In the genomic region with DNA sequence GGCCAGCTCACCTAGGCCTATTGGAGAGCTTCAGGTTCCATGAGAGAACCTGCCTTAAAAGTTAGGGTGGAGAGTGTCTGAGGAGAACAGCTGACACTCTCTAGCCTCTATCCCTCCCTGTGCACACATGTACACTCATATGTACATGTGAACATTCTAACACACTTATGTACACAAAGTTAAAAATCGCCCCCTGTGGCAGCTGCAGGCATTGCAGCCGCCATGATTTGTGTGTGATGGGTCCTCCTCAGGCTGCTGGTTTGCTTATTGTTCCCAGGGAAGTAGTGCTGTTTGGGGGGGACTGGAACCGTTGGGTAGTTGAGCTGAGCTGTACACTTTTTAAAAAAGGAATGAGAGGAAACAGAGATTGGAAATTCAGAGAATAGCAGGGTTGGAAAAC, we compare ENCODE assay signal across 8 mouse cellular contexts. TPM values are rescaled to one million over a fixed set of nuclear protein-coding genes. Genes with fewer than 3 reads are reported as not detected.
DNase-seq lines count a peak whose midpoint lies in the region; ATAC-seq lines count a peak whose summit lies in the region.
"Had no signal": no experiment of that assay in that cellular context is flagged by ENCODE, and none has a peak within 500 bp of the region (broad histone marks: within the 10 kb centered on the region; RNA-seq: fewer than 3 reads in every experiment).

No protein-coding gene starts in this region.

- peak; percentile 98 for DNase-seq in midbrain, embryonic 11.5 days (ENCODE audit: low spot score, missing footprints)
- DNase-seq in T-cell, adult 2 months (ENCODE audit: low spot score) = peak; percentile 15
- peak; percentile 34 for DNase-seq in cerebellum, adult 9-10 months
- peak; percentile 60 to 67 for DNase-seq in heart, postnatal 36 days
- DNase-seq in limb, embryonic 10.5 days (ENCODE audit: low spot score) = peak; percentile 67
- peak; percentile 41 for DNase-seq in retina, postnatal 7 days (ENCODE audit: low read depth, low spot score)
- DNase-seq: liver, embryonic 13.5 days had no signal

- no peaks in the 10 kb centered on the region for H3K27me3 ChIP-seq in midbrain, embryonic 11.5 days (ENCODE audit: control insufficient read depth, insufficient read depth, low read length)
- no peaks in the 10 kb centered on the region for H3K27me3 ChIP-seq in midbrain, embryonic 16.5 days (ENCODE audit: control insufficient read depth, insufficient read depth, low read depth, low read length)
- H3K27me3 ChIP-seq in limb, embryonic 10.5 days (ENCODE audit: low read depth, poor library complexity, severe bottlenecking) = no peaks in the 10 kb centered on the region; the same call in 1 of the 2 replicates
- H3K27me3 ChIP-seq: liver, embryonic 13.5 days had no signal

- H3K9ac ChIP-seq in midbrain, embryonic 11.5 days (ENCODE audit: low read length) = no peak overlapping the region
- H3K9ac ChIP-seq in midbrain, embryonic 16.5 days (ENCODE audit: low read depth, low read length) = no peak overlapping the region
- H3K9ac ChIP-seq: liver, embryonic 13.5 days had no signal

- H3K4me2 ChIP-seq in midbrain, embryonic 11.5 days = no peak overlapping the region
- no peak overlapping the region for H3K4me2 ChIP-seq in midbrain, embryonic 16.5 days (ENCODE audit: low read length)
- H3K4me2 ChIP-seq: liver, embryonic 13.5 days had no signal

- WGBS in midbrain, embryonic 11.5 days = 15% methylated on average over 3 of the region's 3 CpGs
- WGBS in midbrain, embryonic 16.5 days = 7% methylated on average over 3 of the region's 3 CpGs
- WGBS in limb, embryonic 10.5 days = 22% methylated on average over 3 of the region's 3 CpGs

- H3K9me3 ChIP-seq in midbrain, embryonic 11.5 days (ENCODE audit: control insufficient read depth, low read length) = no peaks in the 10 kb centered on the region
- H3K9me3 ChIP-seq in midbrain, embryonic 16.5 days (replicated peaks; ENCODE audit: control insufficient read depth, low read length, poor library complexity, severe bottlenecking) = no peaks in the 10 kb centered on the region
- no peaks in the 10 kb centered on the region for H3K9me3 ChIP-seq in limb, embryonic 10.5 days (replicated peaks)
- H3K9me3 ChIP-seq: liver, embryonic 13.5 days had no signal

- ATAC-seq in midbrain, embryonic 11.5 days (ENCODE audit: low FRiP score) = no peak
- no peak for ATAC-seq in midbrain, embryonic 16.5 days

- no peaks in the 10 kb centered on the region for H3K4me1 ChIP-seq in midbrain, embryonic 11.5 days (ENCODE audit: control insufficient read depth, insufficient read depth, low read length)
- H3K4me1 ChIP-seq in midbrain, embryonic 16.5 days (ENCODE audit: control insufficient read depth, insufficient read depth, low read length) = no peaks in the 10 kb centered on the region
- peaks cover 1% of the 10 kb centered on the region; the same call in 1 of the 2 replicates for H3K4me1 ChIP-seq in limb, embryonic 10.5 days
- H3K4me1 ChIP-seq: liver, embryonic 13.5 days had no signal

- intact Hi-C loops in heart, postnatal 36 days (cut with DNase I) = no loop called here

- no peak overlapping the region for H3K27ac ChIP-seq in midbrain, embryonic 11.5 days (ENCODE audit: low read depth, low read length)
- H3K27ac ChIP-seq in midbrain, embryonic 16.5 days (ENCODE audit: low read length) = no peak overlapping the region
- no peak overlapping the region for H3K27ac ChIP-seq in limb, embryonic 10.5 days
- H3K27ac ChIP-seq: liver, embryonic 13.5 days had no signal

- H3K4me3 ChIP-seq in midbrain, embryonic 11.5 days (ENCODE audit: low read depth, low read length) = no peak overlapping the region
- no peak overlapping the region for H3K4me3 ChIP-seq in midbrain, embryonic 16.5 days (ENCODE audit: low read depth, low read length)
- no peak overlapping the region for H3K4me3 ChIP-seq in limb, embryonic 10.5 days
- H3K4me3 ChIP-seq: liver, embryonic 13.5 days had no signal

- H3K36me3 ChIP-seq in midbrain, embryonic 11.5 days (ENCODE audit: control insufficient read depth, insufficient read depth, low read length) = no peaks in the 10 kb centered on the region
- H3K36me3 ChIP-seq in midbrain, embryonic 16.5 days (ENCODE audit: control insufficient read depth, insufficient read depth, low read length) = no peaks in the 10 kb centered on the region
- H3K36me3 ChIP-seq in limb, embryonic 10.5 days = no peaks in the 10 kb centered on the region
- H3K36me3 ChIP-seq: liver, embryonic 13.5 days had no signal

RNA-seq across cellular contexts. Expression of gene Adamts2, which starts 14.1 kb away (rescaled TPM):
- polyA plus RNA-seq in midbrain, embryonic 11.5 days (2014; fragmentation: Nextera tagmentation; extraction: Ambion mirVana) = 0.73 and 0.87 TPM in 2 replicates
- 3.8 and 4.0 TPM in 2 replicates for polyA plus RNA-seq in midbrain, embryonic 16.5 days (2015; fragmentation: Nextera tagmentation; extraction: Ambion mirVana)
- total RNA-seq in heart, postnatal 36 days (2021) = 10 to 100 TPM; 16.3 to 18.7 TPM
- 0.46 and 0.72 TPM in 2 replicates for polyA plus RNA-seq in limb, embryonic 10.5 days (2016; fragmentation: Nextera tagmentation; extraction: Ambion mirVana)

Comparison
In these comparisons a context has a peak if more than half of its experiments do, and no peak if none do; other contexts are left out.
1. DNase-seq: peak in every context shown above with its lines; median percentile 98 in midbrain, embryonic 11.5 days; 67 in limb, embryonic 10.5 days; 64 in heart, postnatal 36 days; 41 in retina, postnatal 7 days; 34 in cerebellum, adult 9-10 months; 15 in T-cell, adult 2 months.